Mouse (Mus musculus) embryonic facial prominence, embryonic 13.5 days (tissue): Measurements from ENCODE around the gene Nxpe4. TPM values are rescaled to one million over a fixed set of nuclear protein-coding genes. Genes with fewer than 3 reads are reported as not detected.

Source experiments
- ATAC-seq: fragments of 200-750 bp; cut with Nextera tagmentation; 2 replicates; pipeline ENCODE4 v1.8.0; 2017; ENCODE audit warnings: low read depth; ENCODE audit not compliant: insufficient number of reproducible peaks, insufficient read depth, low FRiP score, low TSS enrichment
- H3K27ac ChIP-seq: fragments of 300-500 bp; sonication (generic); 2 replicates; pipeline ENCODE4 v1.5.1; 2015; ENCODE audit warnings: moderate library complexity, mild to moderate bottlenecking, inconsistent platforms
- H3K27me3 ChIP-seq: fragments of 300-500 bp; sonication (generic); 2 replicates; pipeline ENCODE4 v1.6.1; 2015; ENCODE audit warnings: mild to moderate bottlenecking, inconsistent platforms
- H3K36me3 ChIP-seq: fragments of 300-500 bp; sonication (generic); 2 replicates; pipeline ENCODE4 v1.6.1; 2015; ENCODE audit warnings: mild to moderate bottlenecking, inconsistent platforms
- H3K4me1 ChIP-seq: fragments of 300-500 bp; sonication (generic); 2 replicates; pipeline ENCODE4 v1.6.1; 2015; ENCODE audit warnings: inconsistent platforms
- H3K4me2 ChIP-seq: fragments of 300-500 bp; sonication (generic); 2 replicates; pipeline ENCODE4 v1.6.1; 2015; ENCODE audit warnings: moderate library complexity, mild to moderate bottlenecking, inconsistent platforms
- H3K4me3 ChIP-seq: fragments of 300-500 bp; sonication (generic); 2 replicates; pipeline ENCODE4 v1.5.1; 2015; ENCODE audit warnings: mild to moderate bottlenecking, inconsistent platforms
- H3K9ac ChIP-seq: fragments of 300-500 bp; sonication (generic); 2 replicates; pipeline ENCODE4 v1.6.1; 2015; ENCODE audit warnings: mild to moderate bottlenecking, inconsistent platforms
- H3K9me3 ChIP-seq: fragments of 300-500 bp; sonication (generic); 2 replicates; pipeline ENCODE4 v1.6.1; 2016; ENCODE audit warnings: inconsistent platforms
- WGBS: fragments of 180-500 bp; shearing (Covaris S2); methylation state at CpG from one replicate; pipeline ENCODE4 v1.1.7; 2015; ENCODE audit warnings: mixed read lengths; 5-methylcytosine and 5-hydroxymethylcytosine counted together
- polyA plus RNA-seq: library from polyadenylated mRNA; unstranded; fragments of >200 nt; fragmentation: Nextera tagmentation; extraction: Ambion mirVana; gene quantifications from 2 replicates; pipeline ENCODE4 v1.2.1, GENCODE M21; 2015

Nxpe4 gene
- polyA plus RNA-seq, 1 experiment from 2014 or later = 8.2 TPM

- no peaks in the 10 kb centered on the region for H3K36me3 ChIP-seq
- no peak overlapping the region for H3K9ac ChIP-seq
- H3K27me3 ChIP-seq = 0 out of 2 replicates have a peak, but pooled peaks cover 3% of the 10 kb centered on the region
- no peak for ATAC-seq
- no peak overlapping the region for H3K4me2 ChIP-seq
- H3K27ac ChIP-seq = no peak overlapping the region
- 84% methylated on average over 3 of the region's 3 CpGs for WGBS
- no peaks in the 10 kb centered on the region for H3K9me3 ChIP-seq
- peaks cover 6% of the 10 kb centered on the region; the same call in 1 of the 2 replicates for H3K4me1 ChIP-seq
- H3K4me3 ChIP-seq = no peak overlapping the region
Measured at GRCm38 (mm10) chr9:48417994-48418393, 256.2 kb downstream of the Nxpe4 start.

- ATAC-seq = no peak
- no peak overlapping the region for H3K9ac ChIP-seq
- H3K36me3 ChIP-seq = no peaks in the 10 kb centered on the region
- H3K4me3 ChIP-seq = no peak overlapping the region
- H3K9me3 ChIP-seq = no peaks in the 10 kb centered on the region
- no peak overlapping the region for H3K27ac ChIP-seq
- 77% methylated on average over 2 of the region's 2 CpGs for WGBS
- 0 out of 2 replicates have a peak, but pooled peaks cover 3% of the 10 kb centered on the region for H3K27me3 ChIP-seq
- peaks cover 6% of the 10 kb centered on the region; the same call in 1 of the 2 replicates for H3K4me1 ChIP-seq
- no peak overlapping the region for H3K4me2 ChIP-seq
Measured at GRCm38 (mm10) chr9:48418397-48418796, 256.6 kb downstream of the Nxpe4 start.

- no peaks in the 10 kb centered on the region for H3K36me3 ChIP-seq
- no peaks in the 10 kb centered on the region for H3K9me3 ChIP-seq
- no peak for ATAC-seq
- H3K4me3 ChIP-seq = no peak overlapping the region
- H3K4me1 ChIP-seq = peaks cover 6% of the 10 kb centered on the region; the same call in 1 of the 2 replicates
- H3K27ac ChIP-seq = no peak overlapping the region
- H3K9ac ChIP-seq = no peak overlapping the region
- H3K27me3 ChIP-seq = 0 out of 2 replicates have a peak, but pooled peaks cover 3% of the 10 kb centered on the region
- H3K4me2 ChIP-seq = no peak overlapping the region
- WGBS = 65% methylated on average over 8 of the region's 8 CpGs
Measured at GRCm38 (mm10) chr9:48418829-48419228, 257.0 kb downstream of the Nxpe4 start.

GRCm38 (mm10) chr9:48420437-48420836 is 258.6 kb downstream of the Nxpe4 start:
- Histone ChIP-seq H3K4me3 (no peak overlapping the region), H3K27me3 (0 out of 2 replicates have a peak, but pooled peaks cover 3% of the 10 kb centered on the region), H3K9ac (no peak overlapping the region), H3K27ac (no peak overlapping the region), H3K4me2 (no peak overlapping the region), H3K4me1 (no peaks in the 10 kb centered on the region), H3K36me3 (no peaks in the 10 kb centered on the region), H3K9me3 (no peaks in the 10 kb centered on the region)
- 85% methylated on average over 7 of the region's 7 CpGs for WGBS
- ATAC-seq = no peak

GRCm38 (mm10) chr9:48421029-48421428 is 259.2 kb downstream of the Nxpe4 start:
- Histone ChIP-seq H3K4me1 (no peaks in the 10 kb centered on the region), H3K36me3 (no peaks in the 10 kb centered on the region), H3K4me3 (no peak overlapping the region), H3K9me3 (no peaks in the 10 kb centered on the region), H3K9ac (no peak overlapping the region), H3K4me2 (no peak overlapping the region), H3K27me3 (0 out of 2 replicates have a peak, but pooled peaks cover 3% of the 10 kb centered on the region), H3K27ac (no peak overlapping the region)
- WGBS = 82% methylated on average over 2 of the region's 2 CpGs
- no peak for ATAC-seq

- 77% methylated on average over 2 of the region's 2 CpGs for WGBS
Measured at GRCm38 (mm10) chr9:48421561-48421960, 259.7 kb downstream of the Nxpe4 start.

GRCm38 (mm10) chr9:48422382-48422781 is 260.6 kb downstream of the Nxpe4 start:
- Histone ChIP-seq H3K36me3 (no peaks in the 10 kb centered on the region), H3K9me3 (no peaks in the 10 kb centered on the region), H3K27me3 (0 out of 2 replicates have a peak, but pooled peaks cover 8% of the 10 kb centered on the region), H3K27ac (no peak overlapping the region), H3K4me3 (no peak overlapping the region), H3K4me1 (no peaks in the 10 kb centered on the region), H3K4me2 (no peak overlapping the region), H3K9ac (no peak overlapping the region)
- ATAC-seq = no peak
- WGBS = 85% methylated on average over 8 of the region's 8 CpGs

More at GRCm38 (mm10) chr9:48421561-48421960, 259.7 kb downstream of the Nxpe4 start:
- Histone ChIP-seq H3K4me1 (no peaks in the 10 kb centered on the region), H3K4me2 (no peak overlapping the region), H3K9me3 (no peaks in the 10 kb centered on the region), H3K4me3 (no peak overlapping the region), H3K27me3 (0 out of 2 replicates have a peak, but pooled peaks cover 3% of the 10 kb centered on the region), H3K9ac (no peak overlapping the region), H3K27ac (no peak overlapping the region), H3K36me3 (no peaks in the 10 kb centered on the region)
- ATAC-seq = no peak

GRCm38 (mm10) chr9:48423256-48423655 is 261.4 kb downstream of the Nxpe4 start:
- Histone ChIP-seq H3K27ac (no peak overlapping the region), H3K9me3 (no peaks in the 10 kb centered on the region), H3K9ac (no peak overlapping the region), H3K27me3 (0 out of 2 replicates have a peak, but pooled peaks cover 8% of the 10 kb centered on the region), H3K4me1 (no peaks in the 10 kb centered on the region), H3K4me2 (no peak overlapping the region), H3K4me3 (no peak overlapping the region), H3K36me3 (no peaks in the 10 kb centered on the region)
- no peak for ATAC-seq
- WGBS = 50% methylated on average over 1 of the region's 1 CpGs

GRCm38 (mm10) chr9:48427176-48427575 is 265.4 kb downstream of the Nxpe4 start:
- no peaks in the 10 kb centered on the region for H3K4me1 ChIP-seq
- H3K4me3 ChIP-seq = no peak overlapping the region
- no peak overlapping the region for H3K27ac ChIP-seq
- no peaks in the 10 kb centered on the region for H3K36me3 ChIP-seq
- 0 out of 2 replicates have a peak, but pooled peaks cover 5% of the 10 kb centered on the region for H3K27me3 ChIP-seq
- no peaks in the 10 kb centered on the region for H3K9me3 ChIP-seq
- H3K4me2 ChIP-seq = no peak overlapping the region
- 90% methylated on average over 7 of the region's 7 CpGs for WGBS
- H3K9ac ChIP-seq = no peak overlapping the region
- ATAC-seq = no peak

- Histone ChIP-seq H3K27ac (no peak overlapping the region), H3K4me3 (no peak overlapping the region), H3K4me1 (no peaks in the 10 kb centered on the region), H3K9me3 (no peaks in the 10 kb centered on the region), H3K36me3 (no peaks in the 10 kb centered on the region), H3K9ac (no peak overlapping the region), H3K4me2 (no peak overlapping the region), H3K27me3 (no peaks in the 10 kb centered on the region)
- WGBS = 77% methylated on average over 8 of the region's 8 CpGs
- ATAC-seq = no peak
Measured at GRCm38 (mm10) chr9:48432449-48432848, 270.6 kb downstream of the Nxpe4 start.

GRCm38 (mm10) chr9:48443873-48444272 is 282.1 kb downstream of the Nxpe4 start:
- Histone ChIP-seq H3K9me3 (no peaks in the 10 kb centered on the region), H3K27ac (no peak overlapping the region), H3K4me2 (no peak overlapping the region), H3K4me3 (no peak overlapping the region), H3K27me3 (no peaks in the 10 kb centered on the region), H3K4me1 (no peaks in the 10 kb centered on the region), H3K9ac (no peak overlapping the region), H3K36me3 (no peaks in the 10 kb centered on the region)
- WGBS = 84% methylated on average over 1 of the region's 1 CpGs
- no peak for ATAC-seq

GRCm38 (mm10) chr9:48444821-48445220 is 283.0 kb downstream of the Nxpe4 start:
- Histone ChIP-seq H3K4me3 (no peak overlapping the region), H3K4me2 (no peak overlapping the region), H3K9me3 (no peaks in the 10 kb centered on the region), H3K9ac (no peak overlapping the region), H3K27me3 (no peaks in the 10 kb centered on the region), H3K36me3 (no peaks in the 10 kb centered on the region), H3K4me1 (no peaks in the 10 kb centered on the region), H3K27ac (no peak overlapping the region)
- no peak for ATAC-seq
- WGBS = 80% methylated on average over 2 of the region's 2 CpGs
